Mouse (Mus musculus): Measurements from ENCODE around the gene Clic6.

GRCm38 (mm10) chr16:92525919-92526318, 40.4 kb downstream of the Clic6 start:
- TF ChIP-seq POLR2A (IDR thresholded peaks at IDR 0.05; ENCODE audit: low read depth, low read length) (no peak), CTCF (conservative IDR thresholded peaks at IDR 0.05 in 1 of 2, IDR thresholded peaks at IDR 0.05 in 1 of 2; ENCODE audit: low read depth in 2 of 2, low read length in 2 of 2) (no peak), MAFK (IDR thresholded peaks at IDR 0.05; ENCODE audit: insufficient replicate concordance, low read length) (no peak), MAX (IDR thresholded peaks at IDR 0.05; ENCODE audit: low read length) (no peak), ELF1 (IDR thresholded peaks at IDR 0.05; ENCODE audit: low read depth, low read length) (no peak), KAT2A (IDR thresholded peaks at IDR 0.05; ENCODE audit: insufficient replicate concordance, low read length) (no peak), USF1 (IDR thresholded peaks at IDR 0.05; ENCODE audit: low read depth, low read length) (no peak), JUND (conservative IDR thresholded peaks at IDR 0.05; ENCODE audit: low read depth, low read length) (no peak), RAD21 (IDR thresholded peaks at IDR 0.05; ENCODE audit: low read depth, low read length) (no peak), RCOR1 (conservative IDR thresholded peaks at IDR 0.05; ENCODE audit: low read depth, low read length) (no peak), NRF1 (IDR thresholded peaks at IDR 0.05; ENCODE audit: low read depth, low read length) (no peak)
